Mouse (Mus musculus): ENCODE results near the gene Cdr1. TPM values are rescaled to one million over a fixed set of nuclear protein-coding genes. Genes with fewer than 3 reads are reported as not detected.
A peak's percentile ranks its signal among the peaks of the same experiment; 100 is the strongest.

Cdr1 gene
- total RNA-seq (2012; rRNA removed), result not detected in 2 replicates
- not detected in 2 replicates for total RNA-seq (2014; rRNA removed)
- not detected in 2 replicates for polyA plus RNA-seq (2012; ENCODE audit: insufficient read length, low read depth)

DNA sequence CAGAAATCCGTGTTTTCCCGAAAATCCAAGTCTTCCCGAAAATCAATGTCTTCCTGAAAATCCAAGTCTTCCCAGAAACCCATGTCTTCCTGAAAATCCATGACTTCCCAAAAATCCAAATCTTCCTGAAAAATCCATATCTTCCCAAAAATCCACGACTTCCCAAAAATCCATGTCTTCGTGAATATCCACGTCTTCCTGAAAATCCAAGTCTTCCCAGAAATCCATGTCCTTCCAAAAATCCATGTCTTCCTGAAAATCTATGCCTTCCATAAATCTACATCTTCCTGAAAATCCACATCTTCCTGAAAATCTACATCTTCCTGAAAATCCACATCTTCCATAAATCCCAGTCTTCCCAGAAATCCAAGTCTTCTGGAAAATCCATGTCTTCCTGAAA is at the start of gene Cdr1:
Gene Cdr1, minus strand, starts transcription at position 101 of the 400 bp plus-strand sequence.
- peak; percentile 0 for DNase-seq (ENCODE audit: extremely low read depth)
- H3K79me2 ChIP-seq (replicated peaks; ENCODE audit: control insufficient read depth, extremely low read depth, insufficient read depth, poor library complexity, severe bottlenecking), result no peaks in the 10 kb centered on the region
- dilution Hi-C loops (cut with MboI; ENCODE audit: extremely low pct_ligation_motif_present, extremely low pct_unique_long_range_greater_than_20kb, low sequenced_read_pairs), result no loop called here
- H3K4me2 ChIP-seq (ENCODE audit: insufficient read depth, low read depth, poor library complexity, severe bottlenecking), result no peak within 1 kb of the TSS
- TF ChIP-seq RAD21 (IDR thresholded peaks at IDR 0.05; ENCODE audit: low read depth, low read length) (no peak), MAZ (IDR thresholded peaks at IDR 0.05; ENCODE audit: low read depth, low read length) (no peak), JUN (IDR thresholded peaks at IDR 0.05; ENCODE audit: insufficient read depth, low read depth, low read length) (no peak), CHD1 (IDR thresholded peaks at IDR 0.05; ENCODE audit: low read depth, low read length) (no peak), UBTF (IDR thresholded peaks at IDR 0.05; ENCODE audit: low read depth, low read length) (no peak), MEF2A (IDR thresholded peaks at IDR 0.05; ENCODE audit: borderline replicate concordance, low read depth, low read length) (no peak), POLR2A (IDR thresholded peaks at IDR 0.05; ENCODE audit: low read depth, low read length) (no peak), TBP (conservative IDR thresholded peaks at IDR 0.05; ENCODE audit: low read depth, low read length) (no peak), JUND (conservative IDR thresholded peaks at IDR 0.05; ENCODE audit: low read depth, low read length) (no peak), ZKSCAN1 (IDR thresholded peaks at IDR 0.05; ENCODE audit: borderline replicate concordance, low read depth, low read length) (no peak)
- H3K9ac ChIP-seq (ENCODE audit: insufficient read depth, low read depth), result no peak within 1 kb of the TSS
- in situ Hi-C loops (cut with MboI; ENCODE audit: low pct_ligation_motif_present, low pct_unique_long_range_greater_than_20kb, low sequenced_read_pairs), result no loop called here
- no peaks in the 10 kb centered on the region for H3K9me3 ChIP-seq (replicated peaks; ENCODE audit: low read length)
- no peaks in the 10 kb centered on the region for H3K4me1 ChIP-seq (ENCODE audit: control insufficient read depth in 1 of 2, insufficient read depth in 2 of 2)
- no peaks in the 10 kb centered on the region for H3K36me3 ChIP-seq (replicated peaks in 1 of 2; ENCODE audit: control insufficient read depth in 1 of 2, insufficient read depth in 1 of 2, low read length in 1 of 2)
- H3K27ac ChIP-seq (ENCODE audit: insufficient read depth, low read depth), result no peak within 1 kb of the TSS
- H3K27me3 ChIP-seq (replicated peaks), result no peaks in the 10 kb centered on the region
- H3K4me3 ChIP-seq (replicated peaks in 1 of 3; ENCODE audit: low read depth in 2 of 3, low read length in 2 of 3, poor library complexity in 1 of 3), result no peak within 1 kb of the TSS

- H3K4me2 ChIP-seq (ENCODE audit: insufficient read depth, low read depth, poor library complexity, severe bottlenecking), result no peak overlapping the region
- TF ChIP-seq USF1 (IDR thresholded peaks at IDR 0.05; ENCODE audit: low read depth, low read length) (no peak), POLR2AphosphoS2 (IDR thresholded peaks at IDR 0.05; ENCODE audit: low read depth, low read length) (no peak), HCFC1 (IDR thresholded peaks at IDR 0.05; ENCODE audit: low read depth, low read length) (no peak)
- no peaks in the 10 kb centered on the region for H3K27me3 ChIP-seq (replicated peaks)
- no peak overlapping the region for H3K9ac ChIP-seq (ENCODE audit: insufficient read depth, low read depth)
- DNase-seq (ENCODE audit: extremely low read depth), result peak; percentile 10
- no peaks in the 10 kb centered on the region for H3K4me1 ChIP-seq (ENCODE audit: control insufficient read depth in 1 of 2, insufficient read depth in 2 of 2)
- no peaks in the 10 kb centered on the region for H3K79me2 ChIP-seq (replicated peaks; ENCODE audit: control insufficient read depth, extremely low read depth, insufficient read depth, poor library complexity, severe bottlenecking)
- dilution Hi-C loops (cut with MboI; ENCODE audit: extremely low pct_ligation_motif_present, extremely low pct_unique_long_range_greater_than_20kb, low sequenced_read_pairs), result no loop called here
- H3K4me3 ChIP-seq (replicated peaks in 1 of 3; ENCODE audit: low read depth in 2 of 3, low read length in 2 of 3, poor library complexity in 1 of 3), result no peak overlapping the region
- no peak overlapping the region for H3K27ac ChIP-seq (ENCODE audit: insufficient read depth, low read depth)
- no peaks in the 10 kb centered on the region for H3K9me3 ChIP-seq (replicated peaks; ENCODE audit: low read length)
- no peaks in the 10 kb centered on the region for H3K36me3 ChIP-seq (replicated peaks in 1 of 2; ENCODE audit: control insufficient read depth in 1 of 2, insufficient read depth in 1 of 2, low read length in 1 of 2)
- in situ Hi-C loops (cut with MboI; ENCODE audit: low pct_ligation_motif_present, low pct_unique_long_range_greater_than_20kb, low sequenced_read_pairs), result no loop called here
These were observed 511 bp upstream of the Cdr1 start for GRCm38 (mm10) chrX:61185869-61186268.

DNA sequence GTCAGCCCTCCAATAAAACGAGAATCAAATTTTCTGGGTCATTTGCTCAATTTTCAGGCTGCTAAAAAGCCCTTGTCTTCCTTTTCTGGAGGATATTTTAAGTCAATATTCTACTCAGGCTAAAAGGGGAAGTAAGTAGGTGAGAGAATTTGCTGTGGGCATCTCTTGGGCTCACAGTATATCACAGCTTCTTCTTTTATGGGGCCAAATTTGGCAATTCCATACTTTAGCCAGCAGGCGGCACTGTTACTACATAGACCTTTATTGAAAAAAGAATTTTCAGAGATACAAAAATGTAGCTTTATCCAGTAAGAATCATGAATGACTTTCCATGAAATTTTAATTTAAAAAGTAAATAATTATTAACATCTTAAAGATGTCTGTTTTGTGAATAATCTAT is 18.8 kb downstream of the Cdr1 start:
- no peaks in the 10 kb centered on the region for H3K79me2 ChIP-seq (replicated peaks; ENCODE audit: control insufficient read depth, extremely low read depth, insufficient read depth, poor library complexity, severe bottlenecking)

More for the DNA sequence above, 18.8 kb downstream of the Cdr1 start:
- Histone ChIP-seq H3K9me3 (replicated peaks; ENCODE audit: low read length) (peaks cover 3% of the 10 kb centered on the region), H3K36me3 (replicated peaks in 1 of 2; ENCODE audit: control insufficient read depth in 1 of 2, insufficient read depth in 1 of 2, low read length in 1 of 2) (no peaks in the 10 kb centered on the region), H3K27me3 (replicated peaks) (no peaks in the 10 kb centered on the region), H3K4me1 (ENCODE audit: control insufficient read depth in 1 of 2, insufficient read depth in 2 of 2) (no peaks in the 10 kb centered on the region), H3K4me3 (replicated peaks in 1 of 3; ENCODE audit: low read depth in 2 of 3, low read length in 2 of 3, poor library complexity in 1 of 3) (no peak overlapping the region), H3K27ac (ENCODE audit: insufficient read depth, low read depth) (no peak overlapping the region), H3K4me2 (ENCODE audit: insufficient read depth, low read depth, poor library complexity, severe bottlenecking) (no peak overlapping the region), H3K9ac (ENCODE audit: insufficient read depth, low read depth) (no peak overlapping the region)
- DNase-seq (ENCODE audit: extremely low read depth), result peak; percentile 0
- TF ChIP-seq MEF2A (IDR thresholded peaks at IDR 0.05; ENCODE audit: borderline replicate concordance, low read depth, low read length), result no peak
- peak in 1 of 2 experiments; percentile 27; a peak in 1 of 4 replicates for TF ChIP-seq CTCF (conservative IDR thresholded peaks at IDR 0.05 in 1 of 2, IDR thresholded peaks at IDR 0.05 in 1 of 2; ENCODE audit: low read depth in 2 of 2, low read length in 2 of 2)
- dilution Hi-C loops (cut with MboI; ENCODE audit: extremely low pct_ligation_motif_present, extremely low pct_unique_long_range_greater_than_20kb, low sequenced_read_pairs) (no loop called here), in situ Hi-C loops (cut with MboI; ENCODE audit: low pct_ligation_motif_present, low pct_unique_long_range_greater_than_20kb, low sequenced_read_pairs) (no loop called here)

All from CH12.LX (cell line).